Mouse (Mus musculus): ENCODE measurements at regions not wholly inside any gene's neighbourhood (a gene's known extent, or its start where the extent isn't known, plus 50 kb on each side); places are given as distances from the start of the nearest gene placed in this dataset.

GRCm38 (mm10) chr16:65339225-65339624, 181.1 kb upstream of the Pou1f1 start:
- no peak for TF ChIP-seq POLR2A (IDR thresholded peaks at IDR 0.05; ENCODE audit: extremely low read depth, insufficient read depth, low read length)
- no peak for TF ChIP-seq CTCF (IDR thresholded peaks at IDR 0.05; ENCODE audit: low read depth, low read length)
